Mouse (Mus musculus): ENCODE data around the gene Ankrd33b.

DNA sequence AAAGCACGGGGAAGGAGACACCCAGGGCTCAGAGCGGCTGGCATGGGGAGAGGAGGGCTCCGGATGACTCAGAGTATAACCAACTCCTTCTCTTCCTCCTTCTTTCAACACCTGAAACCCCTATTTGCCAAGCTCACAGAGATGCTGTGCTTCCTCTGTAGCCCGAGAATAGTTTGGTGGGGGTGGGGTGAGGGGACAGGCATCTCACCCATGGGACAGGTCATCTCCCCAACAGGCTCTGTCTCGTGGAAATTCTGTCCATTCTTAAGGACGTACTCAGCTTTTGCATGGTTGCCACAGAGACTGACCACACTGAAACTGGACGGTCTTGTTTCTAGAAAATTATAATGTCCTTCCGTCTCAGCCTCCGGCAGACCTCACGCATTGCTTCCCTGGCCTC lies 106.4 kb downstream of the Ankrd33b start:
- no peak for TF ChIP-seq TAL1 (IDR thresholded peaks at IDR 0.05; ENCODE audit: low read length)
- TF ChIP-seq GATA1 (IDR thresholded peaks at IDR 0.05; ENCODE audit: low read length): no peak
